Comparison of ENCODE assay signal across 18 mouse cellular contexts in the genomic region with DNA sequence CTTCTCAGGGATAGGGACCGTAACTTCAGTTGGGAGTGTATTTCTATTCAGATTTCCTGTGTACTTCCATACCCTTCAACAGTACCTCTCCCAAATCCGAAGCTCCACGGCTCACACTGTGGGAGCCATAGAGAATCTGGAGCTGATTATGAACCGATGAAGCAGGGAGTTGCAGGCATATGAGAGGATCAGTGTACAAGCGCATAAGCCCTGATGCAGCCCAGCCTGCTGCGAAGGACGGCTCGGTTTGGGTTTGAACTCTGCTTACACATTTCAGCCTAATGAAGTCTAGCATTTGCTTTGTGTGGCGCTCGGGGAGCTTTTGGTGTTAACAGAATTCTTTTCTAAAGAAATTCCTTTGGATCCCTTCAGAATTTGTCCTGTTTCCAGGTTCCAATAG.
A peak's percentile ranks its signal among the peaks of the same experiment; 100 is the strongest.
DNase-seq lines count a peak whose midpoint lies in the region; ATAC-seq lines count a peak whose summit lies in the region.
"Had no signal": no experiment of that assay in that cellular context is flagged by ENCODE, and none has a peak within 500 bp of the region (broad histone marks: within the 10 kb centered on the region; RNA-seq: fewer than 3 reads in every experiment).

No protein-coding gene starts in this region.

- no peaks in the 10 kb centered on the region for H3K9me3 ChIP-seq in embryonic facial prominence, embryonic 11.5 days (replicated peaks; ENCODE audit: control insufficient read depth, low read length)
- no peaks in the 10 kb centered on the region for H3K9me3 ChIP-seq in embryonic facial prominence, embryonic 14.5 days (ENCODE audit: control insufficient read depth, low read length)
- no peaks in the 10 kb centered on the region for H3K9me3 ChIP-seq in limb, embryonic 12.5 days
- H3K9me3 ChIP-seq: heart, embryonic 10.5 days; hindbrain, embryonic 13.5 days had no signal

- no peaks in the 10 kb centered on the region for H3K36me3 ChIP-seq in embryonic facial prominence, embryonic 11.5 days (replicated peaks; ENCODE audit: control insufficient read depth, insufficient read depth, low read depth, low read length)
- H3K36me3 ChIP-seq in embryonic facial prominence, embryonic 14.5 days (ENCODE audit: control insufficient read depth, insufficient read depth, low read length): no peaks in the 10 kb centered on the region
- no peaks in the 10 kb centered on the region for H3K36me3 ChIP-seq in limb, embryonic 12.5 days
- H3K36me3 ChIP-seq: heart, embryonic 10.5 days; hindbrain, embryonic 13.5 days had no signal

- 57% methylated on average over 10 of the region's 10 CpGs for WGBS in embryonic facial prominence, embryonic 11.5 days
- 41% methylated on average over 10 of the region's 10 CpGs for WGBS in embryonic facial prominence, embryonic 14.5 days
- 44% methylated on average over 10 of the region's 10 CpGs for WGBS in limb, embryonic 12.5 days

- no peak overlapping the region for H3K27ac ChIP-seq in embryonic facial prominence, embryonic 11.5 days (replicated peaks; ENCODE audit: low read depth, low read length)
- peak overlapping the region; percentile 34; the same call in 1 of the 2 replicates for H3K27ac ChIP-seq in embryonic facial prominence, embryonic 14.5 days (replicated peaks; ENCODE audit: low read depth, low read length)
- peak overlapping the region; percentile 9; the same call in 1 of the 2 replicates for H3K27ac ChIP-seq in limb, embryonic 12.5 days
- H3K27ac ChIP-seq: gastrocnemius, adult 2 months; heart, embryonic 10.5 days; hindbrain, embryonic 13.5 days; hindbrain, postnatal 0 days had no signal

- peak; percentile 55 for DNase-seq in embryonic facial prominence, embryonic 11.5 days (ENCODE audit: low spot score)
- DNase-seq in embryonic facial prominence, embryonic 14.5 days (ENCODE audit: low spot score): peak; percentile 84
- no peak for DNase-seq in cerebellum, adult 18-20 months
- DNase-seq in retina, embryonic 14.5 days (ENCODE audit: low spot score): no peak
- DNase-seq: adrenal gland, adult 8-10 months; adrenal gland, postnatal 36 days; cerebellum, adult 9-10 months; cerebellum, postnatal 36 days; gastrocnemius, adult 2 months; gastrocnemius, postnatal 25 days; heart, adult 18-20 months; heart, postnatal 10 days had no signal

- H3K9ac ChIP-seq in embryonic facial prominence, embryonic 11.5 days (replicated peaks; ENCODE audit: low read length): no peak overlapping the region
- H3K9ac ChIP-seq in embryonic facial prominence, embryonic 14.5 days (ENCODE audit: low read depth, low read length): no peak overlapping the region
- no peak overlapping the region for H3K9ac ChIP-seq in limb, embryonic 12.5 days (replicated peaks)
- H3K9ac ChIP-seq: hindbrain, embryonic 13.5 days had no signal

- 0 out of 2 replicates have a peak, but pooled peaks cover 2% of the 10 kb centered on the region for H3K4me1 ChIP-seq in embryonic facial prominence, embryonic 11.5 days (ENCODE audit: control insufficient read depth, insufficient read depth, low read length)
- peaks cover 34% of the 10 kb centered on the region for H3K4me1 ChIP-seq in embryonic facial prominence, embryonic 14.5 days (ENCODE audit: control insufficient read depth, insufficient read depth, low read length)
- peaks cover 57% of the 10 kb centered on the region for H3K4me1 ChIP-seq in limb, embryonic 12.5 days (replicated peaks)

- no peaks in the 10 kb centered on the region for H3K27me3 ChIP-seq in embryonic facial prominence, embryonic 11.5 days (ENCODE audit: control insufficient read depth, insufficient read depth, low read length)
- no peaks in the 10 kb centered on the region for H3K27me3 ChIP-seq in embryonic facial prominence, embryonic 14.5 days (replicated peaks; ENCODE audit: control insufficient read depth, insufficient read depth, low read length)
- H3K27me3 ChIP-seq in limb, embryonic 12.5 days: peaks cover 4% of the 10 kb centered on the region; the same call in 1 of the 2 replicates

- no peak overlapping the region for H3K4me3 ChIP-seq in embryonic facial prominence, embryonic 11.5 days (ENCODE audit: low read depth, low read length)
- no peak overlapping the region for H3K4me3 ChIP-seq in embryonic facial prominence, embryonic 14.5 days (ENCODE audit: low read depth, low read length)
- no peak overlapping the region for H3K4me3 ChIP-seq in limb, embryonic 12.5 days (replicated peaks)
- H3K4me3 ChIP-seq: gastrocnemius, adult 2 months; heart, embryonic 10.5 days; hindbrain, embryonic 13.5 days had no signal

- ATAC-seq in embryonic facial prominence, embryonic 11.5 days (replicated peaks; ENCODE audit: insufficient number of reproducible peaks, low FRiP score, low TSS enrichment, low read depth): no peak
- ATAC-seq in embryonic facial prominence, embryonic 14.5 days (ENCODE audit: low read depth): no peak
- ATAC-seq in limb, embryonic 12.5 days (ENCODE audit: insufficient number of reproducible peaks, insufficient read depth, low FRiP score, low TSS enrichment, low read depth): no peak
- ATAC-seq in activated CD4-positive, CD25-positive, alpha-beta regulatory T cell, adult 4 months: no peak
- ATAC-seq: forebrain, embryonic 14.5 days; hindbrain, postnatal 0 days had no signal

- H3K4me2 ChIP-seq in embryonic facial prominence, embryonic 11.5 days (ENCODE audit: low read depth, low read length): no peak overlapping the region
- no peak overlapping the region for H3K4me2 ChIP-seq in embryonic facial prominence, embryonic 14.5 days (ENCODE audit: low read depth, low read length)
- no peak overlapping the region for H3K4me2 ChIP-seq in limb, embryonic 12.5 days
- H3K4me2 ChIP-seq: hindbrain, embryonic 13.5 days had no signal

Comparison
In these comparisons a context has a peak if more than half of its experiments do, and no peak if none do; other contexts are left out.
1. DNase-seq: peak in embryonic facial prominence, embryonic 11.5 days (single experiment) and embryonic facial prominence, embryonic 14.5 days (single experiment); none in cerebellum, adult 18-20 months (0 of 2) and retina, embryonic 14.5 days (single experiment).